Mouse (Mus musculus): ENCODE results near the gene Slc6a13. TPM values are rescaled to one million over a fixed set of nuclear protein-coding genes. Genes with fewer than 3 reads are reported as not detected.

Gene Slc6a13
- polyA plus RNA-seq, 1 experiment from 2014 or later = 0.78 TPM

- H3K27me3 ChIP-seq (replicated peaks; ENCODE audit: control insufficient read depth, insufficient read depth, low read length) = no peaks in the 10 kb centered on the region
- peak overlapping the region; percentile 51 for H3K4me2 ChIP-seq (ENCODE audit: low read length)
- peak overlapping the region; percentile 39 for H3K4me3 ChIP-seq (ENCODE audit: low read depth, low read length)
- H3K4me1 ChIP-seq (replicated peaks; ENCODE audit: control insufficient read depth, insufficient read depth, low read length) = no peaks in the 10 kb centered on the region
- H3K9ac ChIP-seq (ENCODE audit: low read length) = no peak overlapping the region
- WGBS = 11% methylated on average over 17 of the region's 17 CpGs
- peak overlapping the region; percentile 48; the same call in 1 of the 2 replicates for H3K27ac ChIP-seq (ENCODE audit: low read depth)
- DNase-seq (ENCODE audit: low spot score) (peak; percentile 91), ATAC-seq (replicated peaks; ENCODE audit: low FRiP score, low TSS enrichment, low read depth) (peak; percentile 86)
- no peaks in the 10 kb centered on the region for H3K36me3 ChIP-seq (ENCODE audit: control insufficient read depth, insufficient read depth, low read length)
- H3K9me3 ChIP-seq (ENCODE audit: control insufficient read depth, low read length) = no peaks in the 10 kb centered on the region
These were observed 27.8 kb upstream of the Slc6a13 start for GRCm38 (mm10) chr6:121272075-121272800.

- H3K36me3 ChIP-seq (ENCODE audit: control insufficient read depth, insufficient read depth, low read length) = no peaks in the 10 kb centered on the region
- H3K27ac ChIP-seq (ENCODE audit: low read depth) = no peak overlapping the region
- 80% methylated on average over 3 of the region's 3 CpGs for WGBS
- no peaks in the 10 kb centered on the region for H3K27me3 ChIP-seq (replicated peaks; ENCODE audit: control insufficient read depth, insufficient read depth, low read length)
- no peak for DNase-seq (ENCODE audit: low spot score)
- H3K9me3 ChIP-seq (ENCODE audit: control insufficient read depth, low read length) = no peaks in the 10 kb centered on the region
- no peak overlapping the region for H3K4me2 ChIP-seq (ENCODE audit: low read length)
- no peaks in the 10 kb centered on the region for H3K4me1 ChIP-seq (replicated peaks; ENCODE audit: control insufficient read depth, insufficient read depth, low read length)
- no peak overlapping the region for H3K9ac ChIP-seq (ENCODE audit: low read length)
- no peak overlapping the region for H3K4me3 ChIP-seq (ENCODE audit: low read depth, low read length)
- no peak for ATAC-seq (replicated peaks; ENCODE audit: low FRiP score, low TSS enrichment, low read depth)
These were observed 25.7 kb upstream of the Slc6a13 start for GRCm38 (mm10) chr6:121274356-121274755.

GRCm38 (mm10) chr6:121284132-121284531 is 15.9 kb upstream of the Slc6a13 start:
- WGBS = 92% methylated on average over 5 of the region's 5 CpGs
- DNase-seq (ENCODE audit: low spot score) = no peak
- no peak overlapping the region for H3K27ac ChIP-seq (ENCODE audit: low read depth)
- H3K9ac ChIP-seq (ENCODE audit: low read length) = no peak overlapping the region
- no peak overlapping the region for H3K4me2 ChIP-seq (ENCODE audit: low read length)
- no peak for ATAC-seq (replicated peaks; ENCODE audit: low FRiP score, low TSS enrichment, low read depth)
- no peaks in the 10 kb centered on the region for H3K36me3 ChIP-seq (ENCODE audit: control insufficient read depth, insufficient read depth, low read length)
- no peak overlapping the region for H3K4me3 ChIP-seq (ENCODE audit: low read depth, low read length)
- H3K4me1 ChIP-seq (replicated peaks; ENCODE audit: control insufficient read depth, insufficient read depth, low read length) = no peaks in the 10 kb centered on the region
- H3K27me3 ChIP-seq (replicated peaks; ENCODE audit: control insufficient read depth, insufficient read depth, low read length) = no peaks in the 10 kb centered on the region
- no peaks in the 10 kb centered on the region for H3K9me3 ChIP-seq (ENCODE audit: control insufficient read depth, low read length)

- ATAC-seq (replicated peaks; ENCODE audit: low FRiP score, low TSS enrichment, low read depth) (no peak), DNase-seq (ENCODE audit: low spot score) (no peak)
- H3K27me3 ChIP-seq (replicated peaks; ENCODE audit: control insufficient read depth, insufficient read depth, low read length) = no peaks in the 10 kb centered on the region
- H3K4me1 ChIP-seq (replicated peaks; ENCODE audit: control insufficient read depth, insufficient read depth, low read length) = peaks cover 9% of the 10 kb centered on the region; the same call in 1 of the 2 replicates
- H3K9me3 ChIP-seq (ENCODE audit: control insufficient read depth, low read length) = no peaks in the 10 kb centered on the region
- no peak overlapping the region for H3K27ac ChIP-seq (ENCODE audit: low read depth)
- no peak overlapping the region for H3K4me3 ChIP-seq (ENCODE audit: low read depth, low read length)
- WGBS = 46% methylated on average over 7 of the region's 7 CpGs
- H3K36me3 ChIP-seq (ENCODE audit: control insufficient read depth, insufficient read depth, low read length) = no peaks in the 10 kb centered on the region
- no peak overlapping the region for H3K9ac ChIP-seq (ENCODE audit: low read length)
- H3K4me2 ChIP-seq (ENCODE audit: low read length) = no peak overlapping the region
These were observed 710 bp upstream of the Slc6a13 start for GRCm38 (mm10) chr6:121299317-121299716.

GRCm38 (mm10) chr6:121300504-121300903 is 477 bp downstream of the Slc6a13 start:
- no peaks in the 10 kb centered on the region for H3K36me3 ChIP-seq (ENCODE audit: control insufficient read depth, insufficient read depth, low read length)
- H3K27ac ChIP-seq (ENCODE audit: low read depth) = no peak overlapping the region
- H3K27me3 ChIP-seq (replicated peaks; ENCODE audit: control insufficient read depth, insufficient read depth, low read length) = no peaks in the 10 kb centered on the region
- ATAC-seq (replicated peaks; ENCODE audit: low FRiP score, low TSS enrichment, low read depth) (no peak), DNase-seq (ENCODE audit: low spot score) (no peak)
- no peaks in the 10 kb centered on the region for H3K9me3 ChIP-seq (ENCODE audit: control insufficient read depth, low read length)
- 47% methylated on average over 9 of the region's 9 CpGs for WGBS
- peak overlapping the region; percentile 33 for H3K4me2 ChIP-seq (ENCODE audit: low read length)
- no peak overlapping the region for H3K9ac ChIP-seq (ENCODE audit: low read length)
- H3K4me3 ChIP-seq (ENCODE audit: low read depth, low read length) = no peak overlapping the region
- peaks cover 9% of the 10 kb centered on the region; the same call in 1 of the 2 replicates for H3K4me1 ChIP-seq (replicated peaks; ENCODE audit: control insufficient read depth, insufficient read depth, low read length)

- Histone ChIP-seq H3K27ac (ENCODE audit: low read depth) (no peak overlapping the region), H3K9me3 (ENCODE audit: control insufficient read depth, low read length) (no peaks in the 10 kb centered on the region), H3K27me3 (replicated peaks; ENCODE audit: control insufficient read depth, insufficient read depth, low read length) (no peaks in the 10 kb centered on the region), H3K4me2 (ENCODE audit: low read length) (no peak overlapping the region), H3K4me1 (replicated peaks; ENCODE audit: control insufficient read depth, insufficient read depth, low read length) (peaks cover 9% of the 10 kb centered on the region; the same call in 1 of the 2 replicates), H3K9ac (ENCODE audit: low read length) (no peak overlapping the region), H3K4me3 (ENCODE audit: low read depth, low read length) (no peak overlapping the region), H3K36me3 (ENCODE audit: control insufficient read depth, insufficient read depth, low read length) (no peaks in the 10 kb centered on the region)
- DNase-seq (ENCODE audit: low spot score) (no peak), ATAC-seq (replicated peaks; ENCODE audit: low FRiP score, low TSS enrichment, low read depth) (no peak)
- 62% methylated on average over 10 of the region's 10 CpGs for WGBS
These were observed 3.6 kb downstream of the Slc6a13 start for GRCm38 (mm10) chr6:121303466-121304220.

GRCm38 (mm10) chr6:121304630-121305029 is 4.6 kb downstream of the Slc6a13 start:
- Histone ChIP-seq H3K36me3 (ENCODE audit: control insufficient read depth, insufficient read depth, low read length) (no peaks in the 10 kb centered on the region), H3K27ac (ENCODE audit: low read depth) (no peak overlapping the region)
- ATAC-seq (replicated peaks; ENCODE audit: low FRiP score, low TSS enrichment, low read depth) = no peak

GRCm38 (mm10) chr6:121305571-121305970 is 5.5 kb downstream of the Slc6a13 start:
- no peak for ATAC-seq (replicated peaks; ENCODE audit: low FRiP score, low TSS enrichment, low read depth)
- no peaks in the 10 kb centered on the region for H3K36me3 ChIP-seq (ENCODE audit: control insufficient read depth, insufficient read depth, low read length)
- H3K9ac ChIP-seq (ENCODE audit: low read length) = no peak overlapping the region
- H3K4me1 ChIP-seq (replicated peaks; ENCODE audit: control insufficient read depth, insufficient read depth, low read length) = 0 out of 2 replicates have a peak, but pooled peaks cover under 1% of the 10 kb centered on the region
- no peak overlapping the region for H3K27ac ChIP-seq (ENCODE audit: low read depth)
- no peak for DNase-seq (ENCODE audit: low spot score)
- WGBS = 89% methylated on average over 3 of the region's 3 CpGs
- no peak overlapping the region for H3K4me3 ChIP-seq (ENCODE audit: low read depth, low read length)
- no peak overlapping the region for H3K4me2 ChIP-seq (ENCODE audit: low read length)
- H3K27me3 ChIP-seq (replicated peaks; ENCODE audit: control insufficient read depth, insufficient read depth, low read length) = no peaks in the 10 kb centered on the region
- H3K9me3 ChIP-seq (ENCODE audit: control insufficient read depth, low read length) = no peaks in the 10 kb centered on the region

More at GRCm38 (mm10) chr6:121304630-121305029, 4.6 kb downstream of the Slc6a13 start:
- WGBS = 81% methylated on average over 9 of the region's 9 CpGs
- Histone ChIP-seq H3K27me3 (replicated peaks; ENCODE audit: control insufficient read depth, insufficient read depth, low read length) (no peaks in the 10 kb centered on the region), H3K4me1 (replicated peaks; ENCODE audit: control insufficient read depth, insufficient read depth, low read length) (peaks cover 9% of the 10 kb centered on the region; the same call in 1 of the 2 replicates), H3K4me3 (ENCODE audit: low read depth, low read length) (no peak overlapping the region), H3K4me2 (ENCODE audit: low read length) (no peak overlapping the region), H3K9ac (ENCODE audit: low read length) (no peak overlapping the region), H3K9me3 (ENCODE audit: control insufficient read depth, low read length) (no peaks in the 10 kb centered on the region)
- no peak for DNase-seq (ENCODE audit: low spot score)

Measured in intestine, embryonic 14.5 days (tissue).